Mouse (Mus musculus) liver, adult (tissue): ENCODE data around the gene Gck.

Source experiments
- GATA4 ChIP-seq: IDR thresholded peaks from 2 replicates; pipeline ENCODE4 v1.6.1; 2014; ENCODE audit warnings: mild to moderate bottlenecking, low read length; ENCODE audit not compliant: insufficient replicate concordance

Gck gene

GRCm38 (mm10) chr11:5966751-5967150, 16.9 kb upstream of the Gck start:
- TF ChIP-seq GATA4 = no peak

DNA sequence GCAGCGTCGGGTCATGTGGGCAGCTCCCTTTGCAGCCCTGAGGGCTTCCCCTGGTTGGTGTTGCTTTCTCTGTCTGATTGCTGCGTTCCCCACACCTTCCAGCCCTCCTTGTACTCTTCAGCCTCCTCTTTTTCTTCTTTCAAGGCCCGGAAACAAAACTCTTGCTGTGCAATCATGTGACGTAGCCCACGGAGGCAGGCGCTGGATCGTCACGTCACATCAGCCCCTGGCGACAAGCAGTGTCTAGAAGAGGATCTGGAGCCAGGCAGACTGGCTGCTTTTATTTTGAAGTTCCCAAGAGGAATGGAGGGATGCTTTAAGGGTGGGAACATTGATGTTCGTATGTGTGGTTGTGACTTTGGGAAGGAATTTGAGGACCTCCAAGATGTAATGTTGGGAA, 16.0 kb upstream of the Gck start:
- TF ChIP-seq GATA4 = no peak

DNA sequence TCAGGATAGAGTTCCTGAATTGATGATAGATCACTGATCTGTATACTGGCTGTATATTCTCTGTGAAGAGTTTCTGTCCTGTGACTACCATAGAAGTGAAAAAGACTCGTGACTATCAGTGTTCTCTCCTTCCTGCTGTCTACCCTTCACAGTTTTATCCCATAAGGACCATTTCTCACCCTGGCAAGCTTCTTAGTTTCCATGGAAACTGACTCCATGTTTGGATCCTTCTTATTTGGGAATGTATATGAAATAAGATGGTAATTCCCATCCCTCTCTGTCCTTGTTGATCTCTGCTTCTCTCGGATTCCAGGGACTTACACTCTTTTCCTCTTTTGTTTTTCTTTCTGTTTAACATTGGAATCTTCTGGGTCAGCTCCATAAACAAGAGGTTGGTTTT, 10.2 kb upstream of the Gck start:
- no peak for TF ChIP-seq GATA4

GRCm38 (mm10) chr11:5955546-5956276, 5.8 kb upstream of the Gck start, which contains the start of gene Ykt6:
Gene Ykt6 (plus strand): TSS chr11:5955693.
- peak; percentile 10; the same call in 1 of the 2 replicates for TF ChIP-seq GATA4

- TF ChIP-seq GATA4 = 0 out of 2 replicates have a peak, but pooled peaks have one; percentile 47
These were observed 5.2 kb upstream of the Gck start for GRCm38 (mm10) chr11:5954965-5955504.

DNA sequence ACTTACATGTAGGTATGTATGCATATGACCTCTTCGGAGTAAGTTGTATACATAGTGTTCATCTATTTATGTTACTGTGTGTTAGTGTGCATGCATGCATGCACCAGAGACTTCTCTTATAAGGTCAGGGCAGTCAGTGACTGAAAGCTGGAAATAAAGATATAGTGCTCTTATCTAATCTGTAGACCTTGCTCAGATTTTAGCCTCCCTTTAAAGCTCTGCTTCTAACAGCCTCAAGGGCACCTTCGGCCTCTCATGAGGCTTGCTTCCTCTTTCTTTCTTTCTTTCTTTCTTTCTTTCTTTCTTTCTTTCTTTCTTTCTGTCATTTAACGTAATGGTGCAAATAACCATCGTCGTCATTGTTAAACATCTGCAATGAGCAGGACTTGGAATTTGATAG, 4.6 kb upstream of the Gck start:
- TF ChIP-seq GATA4 = no peak

DNA sequence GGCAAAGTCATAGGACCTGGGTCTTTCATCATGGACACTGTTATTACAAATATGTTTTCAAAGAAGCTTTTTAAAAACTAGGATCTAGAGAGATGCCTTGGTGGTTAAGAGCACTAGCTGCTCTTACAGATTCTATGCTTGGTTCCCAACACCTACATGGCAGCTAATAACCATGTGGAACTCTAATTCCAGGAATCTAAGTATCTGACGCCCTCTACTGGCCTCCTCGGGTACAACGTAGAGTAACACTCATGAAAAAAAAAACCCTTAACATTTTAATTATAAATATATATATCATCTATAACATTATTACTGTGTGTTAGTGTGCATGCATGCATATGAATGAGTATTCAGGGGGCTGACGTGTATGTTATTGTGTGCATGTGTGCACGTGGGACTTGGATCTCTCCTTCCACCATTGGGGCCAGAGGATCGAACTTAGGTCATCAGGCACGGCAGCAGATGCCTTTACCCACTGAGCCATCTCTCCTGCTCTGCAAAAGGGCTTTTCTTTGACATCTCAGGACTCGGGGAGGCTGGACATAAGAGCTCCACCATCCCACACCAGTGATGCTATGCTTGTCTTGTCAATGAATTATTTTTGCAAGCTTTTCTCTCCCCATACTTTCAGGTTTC, 3.4 kb upstream of the Gck start:
- TF ChIP-seq GATA4 = no peak

GRCm38 (mm10) chr11:5952501-5952900, 2.6 kb upstream of the Gck start:
- TF ChIP-seq GATA4 = peak; percentile 36; the same call in 1 of the 2 replicates

GRCm38 (mm10) chr11:5948546-5949250, 1.2 kb downstream of the Gck start:
- TF ChIP-seq GATA4 = no peak

- no peak for TF ChIP-seq GATA4
These were observed 2.1 kb downstream of the Gck start for GRCm38 (mm10) chr11:5947796-5948195.

- no peak for TF ChIP-seq GATA4
These were observed 4.8 kb downstream of the Gck start for GRCm38 (mm10) chr11:5945096-5945495.

DNA sequence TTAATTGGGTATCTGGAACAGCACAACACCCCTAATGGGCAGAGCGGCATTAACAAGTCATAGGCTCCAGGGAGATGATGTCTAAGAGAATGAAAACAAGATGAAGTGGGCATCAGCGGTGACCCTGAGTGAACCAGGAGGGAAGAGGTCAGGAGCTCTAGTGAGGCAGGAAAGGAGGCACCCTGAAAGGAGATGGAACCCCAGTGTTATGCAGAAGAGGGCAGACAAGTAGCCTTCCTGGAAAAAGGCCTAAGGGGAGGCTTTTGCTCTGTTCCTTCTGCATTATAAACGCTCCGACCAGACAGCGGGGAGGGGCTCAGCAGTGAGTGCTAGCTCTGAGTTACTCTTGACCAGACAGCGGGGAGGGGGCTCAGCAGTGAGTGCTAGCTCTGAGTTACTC, 6.9 kb downstream of the Gck start:
- TF ChIP-seq GATA4 = no peak

DNA sequence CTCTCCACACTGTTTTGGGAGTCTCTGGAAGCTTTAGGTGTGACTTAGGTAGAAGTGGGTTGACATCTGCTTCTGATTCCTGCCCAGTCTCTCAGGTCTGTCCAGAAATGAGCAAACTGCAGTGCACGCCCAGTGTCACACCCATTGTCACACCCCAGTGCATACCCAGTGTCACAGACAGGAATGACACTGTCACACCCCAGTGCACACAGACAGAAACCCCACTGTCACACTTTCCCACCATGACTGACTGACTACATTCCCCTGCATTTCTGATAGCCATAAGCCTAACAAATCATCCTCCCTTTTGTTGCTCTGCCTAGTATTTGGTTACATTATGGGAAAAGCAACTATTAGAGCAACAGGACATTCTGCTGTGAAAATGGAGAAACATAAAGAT, 19.3 kb downstream of the Gck start:
- TF ChIP-seq GATA4 = no peak

DNA sequence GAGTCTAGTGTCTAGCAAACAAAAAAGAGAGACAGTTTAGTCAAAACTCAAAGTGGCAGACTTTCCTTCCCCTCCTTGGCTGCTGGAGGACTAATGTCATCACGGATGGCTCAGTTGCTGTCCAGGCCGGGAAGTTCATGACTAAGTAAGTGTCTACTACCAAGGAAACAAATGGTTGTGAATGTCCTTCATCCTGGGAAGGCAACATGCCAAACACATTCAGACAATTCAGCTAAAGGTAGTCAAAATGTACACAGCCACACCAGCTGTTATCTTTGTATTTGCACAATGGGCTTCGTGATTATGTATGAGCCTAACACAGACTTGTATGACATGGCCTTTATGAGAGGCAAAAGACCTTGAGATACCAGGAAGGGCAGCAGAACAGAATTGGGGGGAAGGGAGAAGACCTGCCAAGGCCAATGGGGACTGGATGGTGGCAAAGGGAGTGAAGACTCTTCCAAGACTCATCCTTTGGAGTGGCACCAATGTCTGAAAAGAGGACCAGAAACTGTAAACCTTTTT, 23.1 kb downstream of the Gck start:
- no peak for TF ChIP-seq GATA4

GRCm38 (mm10) chr11:5924699-5925098, 25.2 kb downstream of the Gck start:
- TF ChIP-seq GATA4 = no peak
